Mouse (Mus musculus): Measurements from ENCODE around the gene Large1. TPM values are rescaled to one million over a fixed set of nuclear protein-coding genes. Genes with fewer than 3 reads are reported as not detected.
"Not testable (repeated sequence)": the region's sequence is repeated elsewhere in the genome, so short reads cannot be mapped to it uniquely, and the experiment has no call there.

Gene Large1
- total RNA-seq, 2 experiments from 2014 or later: 19.8 to 23.3 TPM

- DNase-seq: no peak
Measured at GRCm38 (mm10) chr8:73295531-73295930, 57.8 kb downstream of the Large1 start.

- no peak for DNase-seq
Measured at GRCm38 (mm10) chr8:73293655-73294054, 59.7 kb downstream of the Large1 start.

GRCm38 (mm10) chr8:73291630-73292029 lies 61.7 kb downstream of the Large1 start:
- no peak for DNase-seq

GRCm38 (mm10) chr8:73290636-73291035 lies 62.7 kb downstream of the Large1 start:
- DNase-seq: no peak

DNA sequence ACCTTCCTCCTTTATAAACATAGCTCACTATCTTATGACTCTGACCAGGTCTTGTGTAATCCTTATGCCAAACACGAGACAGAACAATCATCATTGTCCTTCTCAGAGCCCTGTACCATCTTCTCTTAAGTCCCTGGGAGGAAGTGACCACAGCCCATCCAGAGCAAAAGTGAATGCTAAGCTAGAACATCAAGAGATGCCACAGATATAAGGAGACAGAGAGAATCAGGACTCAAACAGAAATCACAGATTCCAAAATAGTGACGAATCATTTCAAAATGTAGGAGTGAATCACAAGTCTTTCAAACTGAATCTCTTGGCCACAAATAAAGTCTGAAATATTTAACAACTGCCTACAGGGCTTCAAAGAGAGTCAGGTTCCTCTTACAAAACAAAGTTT lies 63.5 kb downstream of the Large1 start:
- no peak for DNase-seq

DNA sequence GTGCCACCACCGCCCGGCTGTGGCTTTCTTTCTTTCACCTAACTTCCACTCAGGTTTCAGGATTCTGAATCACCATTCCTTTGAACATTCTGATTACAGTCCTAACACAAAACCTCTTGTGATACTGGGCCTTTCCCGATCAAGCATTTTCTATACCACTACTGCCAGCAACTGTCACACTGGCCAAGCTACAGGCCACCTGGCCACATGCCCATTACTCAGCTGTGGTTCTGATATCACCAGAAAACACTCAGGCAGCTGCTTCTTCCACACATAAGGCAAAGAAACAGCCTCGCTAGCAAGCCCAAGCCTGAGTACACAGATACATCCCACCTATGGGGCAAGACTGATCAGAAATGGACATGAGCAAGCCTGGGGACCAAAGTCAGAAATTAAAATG lies 71.3 kb downstream of the Large1 start:
- DNase-seq: no peak

DNA sequence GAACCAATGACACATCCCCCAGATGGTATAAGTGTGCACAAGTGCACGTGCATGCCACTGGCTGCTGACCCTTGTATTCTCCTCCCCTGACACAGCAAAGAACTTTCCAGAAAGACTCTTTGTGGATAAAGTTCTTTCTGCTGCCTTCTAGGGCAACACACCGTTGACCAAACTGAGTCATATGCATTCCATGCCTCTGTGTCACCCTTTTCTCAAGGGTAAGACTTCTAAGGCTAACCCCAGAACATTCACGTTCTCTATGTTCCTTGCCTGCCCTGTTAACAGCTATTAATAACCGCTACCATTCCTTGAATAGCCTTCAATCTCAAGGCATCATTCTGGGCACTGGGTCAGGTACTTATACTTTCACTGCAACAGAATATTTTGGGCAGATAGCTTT lies 77.3 kb downstream of the Large1 start:
- no peak for DNase-seq

GRCm38 (mm10) chr8:73275445-73275844 lies 77.9 kb downstream of the Large1 start:
- not testable (repeated sequence) for DNase-seq

GRCm38 (mm10) chr8:73273150-73273549 lies 80.2 kb downstream of the Large1 start:
- no peak for DNase-seq

DNA sequence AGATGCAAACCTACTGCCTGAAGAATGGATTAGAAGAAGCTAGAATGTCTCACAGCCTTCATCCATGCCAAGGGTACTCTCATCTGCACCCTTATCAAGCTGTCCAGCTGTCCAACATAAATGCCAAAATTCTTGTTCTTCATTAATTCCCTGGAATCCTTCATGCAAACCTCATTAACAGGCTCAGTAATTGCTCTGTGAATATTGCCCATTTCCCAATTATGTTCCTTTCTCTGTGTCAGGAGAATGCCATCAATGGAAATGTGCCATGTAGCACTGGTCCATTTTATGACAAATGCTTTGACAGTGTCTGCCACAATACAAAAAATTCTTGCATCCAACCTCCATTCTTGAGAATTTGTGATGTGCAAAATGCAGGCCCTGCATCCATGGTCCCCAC lies 82.3 kb downstream of the Large1 start:
- no peak for DNase-seq

- DNase-seq: no peak
Measured at GRCm38 (mm10) chr8:73257981-73258380, 95.4 kb downstream of the Large1 start.

GRCm38 (mm10) chr8:73244186-73244585 lies 109.2 kb downstream of the Large1 start:
- no peak for DNase-seq

- DNase-seq: no peak
Measured at GRCm38 (mm10) chr8:73242066-73242465, 111.3 kb downstream of the Large1 start.

DNA sequence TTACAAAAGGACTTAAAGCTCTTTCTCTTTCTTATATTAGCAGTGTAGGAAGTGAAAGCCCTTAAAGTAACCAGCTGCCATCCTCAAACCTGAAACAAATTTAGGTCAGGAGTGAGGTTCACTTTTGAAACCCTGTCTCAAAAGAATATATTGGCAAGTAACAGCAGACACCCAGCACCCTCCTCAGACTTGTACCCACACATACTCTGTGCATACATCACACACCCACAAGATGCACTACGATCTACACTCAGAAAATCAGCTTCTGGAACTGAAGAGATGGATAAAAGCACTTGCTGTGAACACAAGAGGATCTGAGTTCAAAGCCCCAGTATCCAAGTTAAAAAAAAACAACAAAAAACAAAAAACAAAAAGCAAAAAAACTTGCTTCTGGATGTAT lies 119.1 kb downstream of the Large1 start:
- no peak for DNase-seq

- DNase-seq: no peak
Measured at GRCm38 (mm10) chr8:73233358-73234041, 119.8 kb downstream of the Large1 start.

DNA sequence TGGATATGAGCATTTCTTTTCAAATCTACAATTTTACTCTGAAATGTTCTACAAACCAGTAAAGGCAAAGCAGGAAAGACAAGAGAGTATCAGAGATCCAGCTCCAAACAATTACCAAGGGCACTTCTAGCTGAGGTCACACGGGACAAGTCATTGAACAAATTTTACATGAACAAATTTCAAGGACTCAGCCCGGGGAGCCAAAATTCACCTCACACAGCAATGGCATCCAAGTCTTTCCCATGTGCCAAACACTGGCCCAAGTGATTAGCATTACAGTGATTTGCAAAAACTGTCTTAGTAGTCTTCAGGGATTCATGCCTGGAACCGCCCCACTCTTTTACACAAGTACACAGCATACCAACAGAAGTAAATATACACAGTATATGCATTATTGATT lies 126.5 kb downstream of the Large1 start:
- peak; percentile 15 for DNase-seq

GRCm38 (mm10) chr8:73225654-73226053 lies 127.7 kb downstream of the Large1 start:
- no peak for DNase-seq

DNA sequence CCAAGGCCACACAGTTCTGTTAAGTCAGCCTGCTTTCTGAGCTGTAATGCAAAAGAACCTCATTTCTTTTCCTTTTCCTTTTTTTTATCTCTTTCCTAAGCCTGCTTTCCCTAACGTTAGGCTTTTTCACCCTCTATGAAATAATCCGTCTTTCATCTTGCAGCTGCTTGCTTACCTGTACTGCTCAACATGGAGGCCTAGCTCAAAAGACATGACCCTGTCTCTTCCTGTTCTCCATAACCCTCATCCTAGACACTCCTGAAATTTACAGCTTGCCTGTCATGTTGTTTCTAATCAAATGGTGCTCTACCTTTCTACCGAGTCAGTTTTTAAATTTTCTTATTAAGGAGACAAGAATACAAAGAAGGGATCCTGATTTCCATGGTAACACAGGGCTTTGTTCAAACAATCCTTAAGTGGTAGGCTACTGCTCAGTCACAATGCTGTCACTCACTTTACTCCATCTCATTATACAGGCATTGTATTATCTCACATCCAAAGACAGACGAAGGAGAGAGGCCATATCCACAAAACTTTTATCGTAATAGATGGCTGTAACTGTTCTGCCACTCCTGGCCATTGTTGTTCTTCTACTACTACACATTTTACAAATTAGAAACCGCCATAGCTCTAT lies 134.0 kb downstream of the Large1 start:
- DNase-seq: no peak

GRCm38 (mm10) chr8:73206831-73207230 lies 146.5 kb downstream of the Large1 start:
- no peak for DNase-seq

DNA sequence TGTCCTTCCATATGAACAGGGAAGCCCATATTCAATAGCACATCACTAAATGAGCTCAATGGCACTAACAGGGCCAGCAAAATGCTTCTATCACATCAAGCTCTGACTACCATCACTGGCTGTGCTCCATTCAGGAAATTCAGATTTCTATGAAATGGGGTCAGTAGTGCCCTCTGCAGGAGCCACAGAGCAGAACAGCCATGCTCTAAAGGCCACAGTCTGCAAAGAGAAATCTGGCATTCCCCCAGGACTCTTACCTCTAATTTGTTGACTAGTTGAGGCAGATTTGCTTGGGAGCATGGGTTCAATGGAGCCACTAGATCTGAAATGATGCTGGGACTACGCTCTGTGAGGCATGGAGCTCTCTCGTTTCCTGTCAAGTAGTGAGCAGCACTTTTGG lies 151.5 kb downstream of the Large1 start:
- DNase-seq: no peak

DNA sequence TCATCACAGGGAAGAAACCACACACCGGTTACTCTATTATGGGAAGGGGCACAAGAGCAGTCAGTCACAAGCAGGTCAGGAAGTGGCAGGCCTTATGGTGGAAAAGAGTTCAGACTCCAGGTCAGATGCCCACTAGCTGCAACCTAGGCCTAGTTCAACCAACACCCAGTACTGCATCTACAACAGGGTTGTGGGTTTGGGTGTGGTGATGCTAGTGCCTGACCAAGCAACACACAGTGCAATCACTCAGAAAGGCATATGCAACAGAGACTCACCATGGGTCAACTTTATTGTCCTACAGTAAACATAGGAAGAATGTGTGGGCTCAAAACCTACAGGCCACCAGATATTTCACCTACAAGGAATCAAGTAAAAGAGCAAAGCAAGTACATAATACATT lies 155.6 kb downstream of the Large1 start:
- DNase-seq: no peak

- no peak for DNase-seq
Measured at GRCm38 (mm10) chr8:73188684-73189083, 164.7 kb downstream of the Large1 start.

DNA sequence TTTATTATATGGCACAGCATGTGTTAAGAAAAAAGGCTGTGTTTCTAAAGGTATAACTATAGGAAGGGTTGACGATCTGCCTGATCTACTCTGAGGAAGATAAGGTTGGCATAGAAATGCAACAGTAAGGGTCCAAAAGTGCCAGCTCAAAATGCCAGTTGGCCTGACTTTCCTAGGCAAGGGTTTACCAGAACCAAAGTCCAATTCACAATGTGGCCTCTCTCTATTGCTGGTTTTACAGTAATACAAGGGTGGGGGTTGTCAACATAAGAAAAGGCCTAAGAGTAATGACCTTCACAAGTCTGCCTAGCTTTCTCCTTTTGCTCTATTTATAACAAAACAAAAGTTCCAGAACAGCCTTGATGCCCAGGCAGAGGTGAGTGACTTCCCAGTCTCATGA lies 166.0 kb downstream of the Large1 start:
- DNase-seq: no peak

- no peak for DNase-seq
Measured at GRCm38 (mm10) chr8:73178434-73178833, 174.9 kb downstream of the Large1 start.

Data from gastrocnemius, postnatal 25 days (tissue).